In the genomic region with DNA sequence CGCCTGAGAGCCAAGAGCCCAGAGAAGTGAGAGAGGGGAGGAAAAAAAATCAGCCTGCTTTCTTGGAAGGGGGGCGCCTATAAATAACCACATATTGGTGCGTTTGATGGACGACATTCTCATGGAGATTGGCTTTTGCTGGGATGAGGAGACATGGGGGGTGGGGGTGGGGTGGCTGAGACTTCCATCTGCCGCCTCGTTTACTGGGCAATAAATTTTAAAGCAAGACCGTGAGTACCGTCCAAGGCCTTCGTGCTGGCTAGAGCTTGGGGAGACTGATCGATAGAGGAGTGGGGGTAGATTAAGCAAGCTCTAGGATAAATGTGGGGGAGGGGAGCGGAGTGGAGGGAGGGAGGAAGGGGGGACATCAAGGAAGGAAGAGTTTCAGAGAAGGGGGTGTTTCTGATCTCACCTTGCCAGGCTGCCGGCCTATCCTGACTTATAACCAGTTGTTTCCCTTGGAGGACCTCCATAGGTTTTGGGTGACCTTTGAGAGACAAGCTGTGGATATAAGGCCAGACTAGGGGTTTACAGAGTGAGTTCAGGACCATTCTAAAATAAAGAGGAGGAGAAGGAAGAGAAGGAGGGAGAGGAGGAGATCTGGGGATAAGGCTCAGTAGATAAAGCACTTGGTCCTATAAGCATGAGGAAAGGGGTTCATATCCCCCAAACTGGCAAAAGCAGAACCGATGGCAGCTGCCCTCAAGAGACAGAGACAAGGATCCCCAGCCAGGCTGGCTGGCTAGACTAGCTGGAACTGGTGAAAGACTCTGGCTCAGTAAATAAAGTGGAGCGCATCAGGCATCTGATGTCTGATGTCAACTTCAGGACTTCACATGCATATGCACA, we compare ENCODE assay signal across 16 mouse cellular contexts. TPM values are rescaled to one million over a fixed set of nuclear protein-coding genes. Genes with fewer than 3 reads are reported as not detected.
DNase-seq lines count a peak whose midpoint lies in the region; ATAC-seq lines count a peak whose summit lies in the region.
"Had no signal": no experiment of that assay in that cellular context is flagged by ENCODE, and none has a peak within 500 bp of the region (broad histone marks: within the 10 kb centered on the region; RNA-seq: fewer than 3 reads in every experiment).

No protein-coding gene starts in this region.

- H3K27ac ChIP-seq in forebrain, embryonic 11.5 days (ENCODE audit: low read depth, low read length) = no peak overlapping the region
- no peak overlapping the region for H3K27ac ChIP-seq in forebrain, embryonic 10.5 days
- H3K27ac ChIP-seq in midbrain, embryonic 12.5 days (replicated peaks) = no peak overlapping the region
- no peak overlapping the region for H3K27ac ChIP-seq in midbrain, embryonic 13.5 days
- no peak overlapping the region for H3K27ac ChIP-seq in hindbrain, embryonic 14.5 days
- no peak overlapping the region for H3K27ac ChIP-seq in neural tube, embryonic 14.5 days (ENCODE audit: low read depth, low read length)
- H3K27ac ChIP-seq: heart, adult 2 months; intestine, embryonic 15.5 days; liver, embryonic 15.5 days had no signal

- no peak overlapping the region for H3K4me2 ChIP-seq in forebrain, embryonic 11.5 days (ENCODE audit: low read depth, low read length, severe bottlenecking)
- H3K4me2 ChIP-seq in midbrain, embryonic 12.5 days (replicated peaks) = peak overlapping the region; percentile 6; the same call in 1 of the 2 replicates
- H3K4me2 ChIP-seq in midbrain, embryonic 13.5 days (replicated peaks) = no peak overlapping the region
- 0 out of 2 replicates have a peak overlapping the region, but pooled peaks have one; percentile 1 for H3K4me2 ChIP-seq in hindbrain, embryonic 14.5 days (replicated peaks)
- peak overlapping the region; percentile 15; the same call in 1 of the 2 replicates for H3K4me2 ChIP-seq in neural tube, embryonic 14.5 days (ENCODE audit: low read depth, low read length)
- H3K4me2 ChIP-seq: intestine, embryonic 15.5 days; liver, embryonic 15.5 days had no signal

- H3K36me3 ChIP-seq in forebrain, embryonic 11.5 days (ENCODE audit: control insufficient read depth, insufficient read depth, low read length) = no peaks in the 10 kb centered on the region
- no peaks in the 10 kb centered on the region for H3K36me3 ChIP-seq in forebrain, embryonic 10.5 days (replicated peaks)
- no peaks in the 10 kb centered on the region for H3K36me3 ChIP-seq in midbrain, embryonic 12.5 days
- H3K36me3 ChIP-seq in midbrain, embryonic 13.5 days = no peaks in the 10 kb centered on the region
- H3K36me3 ChIP-seq in hindbrain, embryonic 14.5 days (replicated peaks; ENCODE audit: control insufficient read depth, insufficient read depth) = no peaks in the 10 kb centered on the region
- no peaks in the 10 kb centered on the region for H3K36me3 ChIP-seq in neural tube, embryonic 14.5 days (ENCODE audit: control insufficient read depth, insufficient read depth, low read length)
- H3K36me3 ChIP-seq: intestine, embryonic 15.5 days; liver, embryonic 15.5 days had no signal

- peaks cover 7% of the 10 kb centered on the region; the same call in 1 of the 2 replicates for H3K4me1 ChIP-seq in forebrain, embryonic 11.5 days (replicated peaks; ENCODE audit: control insufficient read depth, insufficient read depth, low read length)
- peaks cover 44% of the 10 kb centered on the region for H3K4me1 ChIP-seq in forebrain, embryonic 10.5 days
- H3K4me1 ChIP-seq in midbrain, embryonic 12.5 days = peaks cover 27% of the 10 kb centered on the region
- peaks cover 32% of the 10 kb centered on the region for H3K4me1 ChIP-seq in midbrain, embryonic 13.5 days (replicated peaks)
- H3K4me1 ChIP-seq in hindbrain, embryonic 14.5 days (replicated peaks; ENCODE audit: control insufficient read depth, insufficient read depth, low read length) = peaks cover 27% of the 10 kb centered on the region
- peaks cover 28% of the 10 kb centered on the region for H3K4me1 ChIP-seq in neural tube, embryonic 14.5 days (ENCODE audit: control insufficient read depth, insufficient read depth, low read length)

- no peaks in the 10 kb centered on the region for H3K9me3 ChIP-seq in forebrain, embryonic 11.5 days (ENCODE audit: control insufficient read depth, low read length)
- no peaks in the 10 kb centered on the region; the same call in 1 of the 2 replicates for H3K9me3 ChIP-seq in forebrain, embryonic 10.5 days
- no peaks in the 10 kb centered on the region for H3K9me3 ChIP-seq in midbrain, embryonic 12.5 days
- peaks cover 4% of the 10 kb centered on the region; the same call in 1 of the 2 replicates for H3K9me3 ChIP-seq in midbrain, embryonic 13.5 days
- H3K9me3 ChIP-seq in hindbrain, embryonic 14.5 days (ENCODE audit: control insufficient read depth, low read length) = no peaks in the 10 kb centered on the region
- 0 out of 2 replicates have a peak, but pooled peaks cover 4% of the 10 kb centered on the region for H3K9me3 ChIP-seq in neural tube, embryonic 14.5 days (ENCODE audit: control insufficient read depth, low read length)
- H3K9me3 ChIP-seq: intestine, embryonic 15.5 days; liver, embryonic 15.5 days had no signal

- peaks cover 32% of the 10 kb centered on the region for H3K27me3 ChIP-seq in forebrain, embryonic 11.5 days (ENCODE audit: control insufficient read depth, insufficient read depth, low read length)
- peaks cover 76% of the 10 kb centered on the region for H3K27me3 ChIP-seq in forebrain, embryonic 10.5 days (ENCODE audit: poor library complexity, severe bottlenecking)
- peaks cover 61% of the 10 kb centered on the region for H3K27me3 ChIP-seq in midbrain, embryonic 12.5 days
- H3K27me3 ChIP-seq in midbrain, embryonic 13.5 days = peaks cover 57% of the 10 kb centered on the region
- H3K27me3 ChIP-seq in hindbrain, embryonic 14.5 days (ENCODE audit: control insufficient read depth, insufficient read depth, low read length) = 0 out of 2 replicates have a peak, but pooled peaks cover 19% of the 10 kb centered on the region
- no peaks in the 10 kb centered on the region for H3K27me3 ChIP-seq in neural tube, embryonic 14.5 days (ENCODE audit: control insufficient read depth, insufficient read depth, low read length)

- H3K9ac ChIP-seq in forebrain, embryonic 11.5 days (ENCODE audit: low read length) = no peak overlapping the region
- H3K9ac ChIP-seq in midbrain, embryonic 12.5 days (replicated peaks) = no peak overlapping the region
- no peak overlapping the region for H3K9ac ChIP-seq in midbrain, embryonic 13.5 days (replicated peaks)
- H3K9ac ChIP-seq in hindbrain, embryonic 14.5 days = no peak overlapping the region
- H3K9ac ChIP-seq in neural tube, embryonic 14.5 days (replicated peaks; ENCODE audit: low read depth, low read length) = no peak overlapping the region
- H3K9ac ChIP-seq: intestine, embryonic 15.5 days; liver, embryonic 15.5 days had no signal

- WGBS in forebrain, embryonic 11.5 days = 33% methylated on average over 14 of the region's 14 CpGs
- 32% methylated on average over 14 of the region's 14 CpGs for WGBS in forebrain, embryonic 10.5 days
- whole genome bisulfite sequencing in midbrain, embryonic 12.5 days = 34% methylated on average over 14 of the region's 14 CpGs
- WGBS in midbrain, embryonic 13.5 days = 28% methylated on average over 14 of the region's 14 CpGs
- 24% methylated on average over 14 of the region's 14 CpGs for WGBS in hindbrain, embryonic 14.5 days
- WGBS in neural tube, embryonic 14.5 days = 13% methylated on average over 14 of the region's 14 CpGs

- DNase-seq in forebrain, embryonic 11.5 days (ENCODE audit: low spot score) = peak; percentile 46
- no peak for DNase-seq in forebrain, embryonic 10.5 days (ENCODE audit: extremely low spot score, low spot score)
- no peak for DNase-seq in hindbrain, embryonic 14.5 days (ENCODE audit: low spot score)
- DNase-seq in frontal cortex, postnatal 25 days (ENCODE audit: low spot score in 2 of 2) = no peak
- DNase-seq in right cerebral cortex, postnatal 14 days = no peak
- DNase-seq: cerebellum, adult 18-20 months; kidney, postnatal 4 days; layer of hippocampus, postnatal 36 days; left cerebral cortex, postnatal 4 days; lung, postnatal 10 days had no signal

- ATAC-seq in forebrain, embryonic 11.5 days (replicated peaks; ENCODE audit: low FRiP score) = no peak
- no peak for ATAC-seq in midbrain, embryonic 12.5 days (ENCODE audit: low FRiP score, low read depth)
- no peak for ATAC-seq in midbrain, embryonic 13.5 days
- ATAC-seq in hindbrain, embryonic 14.5 days (ENCODE audit: low FRiP score) = no peak
- ATAC-seq in neural tube, embryonic 14.5 days (ENCODE audit: low read depth) = peak; percentile 21; the same call in 1 of the 2 replicates
- ATAC-seq: intestine, embryonic 15.5 days had no signal

- H3K4me3 ChIP-seq in forebrain, embryonic 11.5 days (ENCODE audit: low read depth, low read length) = no peak overlapping the region
- H3K4me3 ChIP-seq in forebrain, embryonic 10.5 days = no peak overlapping the region
- no peak overlapping the region for H3K4me3 ChIP-seq in midbrain, embryonic 12.5 days
- H3K4me3 ChIP-seq in midbrain, embryonic 13.5 days (replicated peaks) = no peak overlapping the region
- no peak overlapping the region for H3K4me3 ChIP-seq in hindbrain, embryonic 14.5 days (replicated peaks; ENCODE audit: low read length)
- no peak overlapping the region for H3K4me3 ChIP-seq in neural tube, embryonic 14.5 days (ENCODE audit: low read depth, low read length)
- H3K4me3 ChIP-seq: heart, adult 2 months; intestine, embryonic 15.5 days; liver, embryonic 15.5 days had no signal

RNA-seq across cellular contexts. Expression of a gene that starts 10.9 kb away (rescaled TPM):
- polyA plus RNA-seq in forebrain, embryonic 11.5 days (2014; fragmentation: Nextera tagmentation; extraction: Ambion mirVana) = 10.5 and 11.5 TPM in 2 replicates
- polyA plus RNA-seq in forebrain, embryonic 10.5 days (2016; fragmentation: Nextera tagmentation; extraction: Ambion mirVana) = 12.3 and 14.6 TPM in 2 replicates
- 21.7 and 24.0 TPM in 2 replicates for polyA plus RNA-seq in midbrain, embryonic 12.5 days (2016; fragmentation: Nextera tagmentation; extraction: Ambion mirVana)
- polyA plus RNA-seq in midbrain, embryonic 13.5 days (2015; fragmentation: Nextera tagmentation; extraction: Ambion mirVana) = 13.8 and 17.2 TPM in 2 replicates
- polyA plus RNA-seq in hindbrain, embryonic 14.5 days (2014; fragmentation: Nextera tagmentation; extraction: Ambion mirVana) = 38.2 and 48.5 TPM in 2 replicates
- polyA plus RNA-seq in neural tube, embryonic 14.5 days (2014; fragmentation: Nextera tagmentation; extraction: Ambion mirVana) = 40.8 and 73.9 TPM in 2 replicates

Comparison
In these comparisons a context has a peak if more than half of its experiments do, and no peak if none do; other contexts are left out.
1. H3K4me2 ChIP-seq: peak in midbrain, embryonic 12.5 days (single experiment), hindbrain, embryonic 14.5 days (single experiment) and neural tube, embryonic 14.5 days (single experiment); none in forebrain, embryonic 11.5 days (single experiment) and midbrain, embryonic 13.5 days (single experiment).